Mouse (Mus musculus) heart, embryonic 11.5 days (tissue): Measurements from ENCODE around the gene Cnnm2. TPM values are rescaled to one million over a fixed set of nuclear protein-coding genes. Genes with fewer than 3 reads are reported as not detected.

Experiments used
- ATAC-seq: fragments of 200-750 bp; cut with Nextera tagmentation; replicated peaks from 2 replicates; pipeline ENCODE4 v1.8.0; 2017; ENCODE audit warnings: moderate library complexity; ENCODE audit not compliant: insufficient number of reproducible peaks, low FRiP score, low TSS enrichment
- H3K27ac ChIP-seq: fragments of 300-500 bp; sonication (generic); 2 replicates; pipeline ENCODE4 v1.5.1; 2014; ENCODE audit warnings: mild to moderate bottlenecking, low read depth, low read length
- H3K27me3 ChIP-seq: fragments of 300-500 bp; sonication (generic); 2 replicates; pipeline ENCODE4 v1.6.1; 2014; ENCODE audit warnings: mild to moderate bottlenecking, low read length, mixed read lengths; ENCODE audit not compliant: control insufficient read depth, insufficient read depth
- H3K36me3 ChIP-seq: fragments of 300-500 bp; sonication (generic); 2 replicates; pipeline ENCODE4 v1.6.1; 2014; ENCODE audit warnings: mild to moderate bottlenecking, low read length, moderate library complexity, mixed read lengths; ENCODE audit not compliant: control insufficient read depth, insufficient read depth
- H3K4me1 ChIP-seq: fragments of 300-500 bp; sonication (generic); 2 replicates; pipeline ENCODE4 v1.6.1; 2014; ENCODE audit warnings: low read length; ENCODE audit not compliant: control insufficient read depth, insufficient read depth
- H3K4me2 ChIP-seq: fragments of 300-500 bp; sonication (generic); 2 replicates; pipeline ENCODE4 v1.6.1; 2014; ENCODE audit warnings: mild to moderate bottlenecking, moderate library complexity
- H3K4me3 ChIP-seq: fragments of 300-500 bp; sonication (generic); 2 replicates; pipeline ENCODE4 v1.5.1; 2014; ENCODE audit warnings: low read depth, low read length
- H3K9ac ChIP-seq: fragments of 300-500 bp; sonication (generic); 2 replicates; pipeline ENCODE4 v1.6.1; 2014; ENCODE audit warnings: mild to moderate bottlenecking, low read depth, low read length, moderate library complexity
- H3K9me3 ChIP-seq: fragments of 300-500 bp; sonication (generic); replicated peaks from 2 replicates; pipeline ENCODE4 v1.6.1; 2016; ENCODE audit warnings: low read length; ENCODE audit not compliant: control insufficient read depth
- WGBS: fragments of 180-500 bp; shearing (Covaris S2); extraction: QIAGEN DNeasy Blood & Tissue Kit; methylation state at CpG from one replicate; pipeline ENCODE4 v1.1.7; 2014; ENCODE audit not compliant: insufficient replicate concordance; 5-methylcytosine and 5-hydroxymethylcytosine counted together
- polyA plus RNA-seq: library from polyadenylated mRNA; unstranded; fragments of >200 nt; fragmentation: Nextera tagmentation; extraction: Ambion mirVana; gene quantifications from 2 replicates; pipeline ENCODE4 v1.2.1, GENCODE M21; 2014

Cnnm2 gene
- polyA plus RNA-seq, 1 experiment from 2014 or later, result 4.1 TPM

DNA sequence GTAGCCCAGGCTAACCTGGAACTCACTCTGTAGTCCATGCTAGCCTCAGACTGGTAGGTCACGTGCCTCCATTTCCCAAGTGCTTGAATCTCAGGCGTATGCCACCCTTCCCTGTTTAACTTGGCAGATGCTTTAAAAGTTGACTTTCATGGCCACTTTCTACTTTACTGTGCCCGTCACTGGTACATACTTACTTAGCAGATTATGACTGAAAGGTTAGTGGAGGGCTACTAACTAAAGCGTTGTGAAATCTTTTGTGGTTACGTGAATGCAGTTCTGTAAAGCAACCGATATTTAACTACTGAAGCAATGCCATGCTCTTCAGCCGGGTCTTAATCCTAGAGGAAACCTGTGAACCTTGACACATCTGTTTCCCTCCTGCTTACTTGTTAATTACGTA is 30.5 kb downstream of the Cnnm2 start:
- no peaks in the 10 kb centered on the region for H3K27me3 ChIP-seq
- no peak for ATAC-seq
- H3K36me3 ChIP-seq, result no peaks in the 10 kb centered on the region
- H3K9ac ChIP-seq, result no peak overlapping the region
- no peak overlapping the region for H3K4me2 ChIP-seq
- WGBS, result 72% methylated on average over 8 of the region's 8 CpGs
- H3K4me1 ChIP-seq, result 0 out of 2 replicates have a peak, but pooled peaks cover 3% of the 10 kb centered on the region
- H3K4me3 ChIP-seq, result no peak overlapping the region
- H3K27ac ChIP-seq, result no peak overlapping the region
- H3K9me3 ChIP-seq, result no peaks in the 10 kb centered on the region

DNA sequence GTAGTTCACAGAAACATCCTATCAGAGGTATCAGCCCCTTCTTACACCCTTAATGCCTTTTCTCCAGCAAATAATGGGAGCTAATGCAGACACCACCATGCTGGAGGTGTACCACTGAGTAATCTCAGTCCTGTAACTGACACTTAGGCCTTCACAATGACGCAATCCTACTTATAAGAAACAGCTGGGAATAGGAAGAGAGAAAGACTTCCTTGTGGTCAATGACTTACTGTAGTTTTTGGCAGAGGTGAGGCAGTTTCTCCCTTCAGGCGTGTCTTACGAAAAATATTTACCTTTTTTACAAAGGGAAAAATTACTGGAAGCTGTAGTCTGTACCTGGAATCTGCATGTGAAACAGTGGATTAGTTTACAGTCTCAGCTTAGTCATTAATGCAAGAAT is 31.1 kb downstream of the Cnnm2 start:
- H3K9ac ChIP-seq, result no peak overlapping the region
- no peaks in the 10 kb centered on the region for H3K9me3 ChIP-seq
- H3K4me1 ChIP-seq, result 0 out of 2 replicates have a peak, but pooled peaks cover 3% of the 10 kb centered on the region
- H3K27ac ChIP-seq, result no peak overlapping the region
- H3K27me3 ChIP-seq, result no peaks in the 10 kb centered on the region
- H3K36me3 ChIP-seq, result no peaks in the 10 kb centered on the region
- no peak for ATAC-seq
- H3K4me2 ChIP-seq, result no peak overlapping the region
- no peak overlapping the region for H3K4me3 ChIP-seq
- 74% methylated on average over 3 of the region's 3 CpGs for WGBS

DNA sequence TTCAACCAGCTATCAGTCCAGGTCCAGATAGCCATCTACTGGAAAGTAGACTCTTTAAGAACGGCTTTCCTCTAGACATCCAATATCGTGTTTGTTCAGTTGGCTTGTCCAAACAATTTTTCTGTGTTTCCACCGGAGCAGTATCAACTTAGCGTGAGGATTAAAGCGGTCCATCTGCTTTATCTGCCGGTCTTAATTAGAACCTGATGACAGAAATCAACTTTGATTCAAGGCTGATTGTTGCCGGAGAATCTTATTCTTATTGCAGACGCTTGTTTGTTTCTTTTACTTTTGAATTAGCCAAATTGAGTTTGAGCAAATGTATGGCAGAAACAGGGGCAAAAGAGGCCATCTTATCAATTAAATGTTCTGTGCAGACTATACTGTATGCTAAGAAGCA is 32.8 kb downstream of the Cnnm2 start:
- ATAC-seq, result no peak
- no peak overlapping the region for H3K27ac ChIP-seq
- 30% methylated on average over 8 of the region's 8 CpGs for WGBS
- H3K9ac ChIP-seq, result no peak overlapping the region
- no peak overlapping the region for H3K4me3 ChIP-seq
- no peaks in the 10 kb centered on the region for H3K36me3 ChIP-seq
- H3K9me3 ChIP-seq, result no peaks in the 10 kb centered on the region
- 0 out of 2 replicates have a peak, but pooled peaks cover 3% of the 10 kb centered on the region for H3K4me1 ChIP-seq
- H3K27me3 ChIP-seq, result no peaks in the 10 kb centered on the region
- no peak overlapping the region for H3K4me2 ChIP-seq

DNA sequence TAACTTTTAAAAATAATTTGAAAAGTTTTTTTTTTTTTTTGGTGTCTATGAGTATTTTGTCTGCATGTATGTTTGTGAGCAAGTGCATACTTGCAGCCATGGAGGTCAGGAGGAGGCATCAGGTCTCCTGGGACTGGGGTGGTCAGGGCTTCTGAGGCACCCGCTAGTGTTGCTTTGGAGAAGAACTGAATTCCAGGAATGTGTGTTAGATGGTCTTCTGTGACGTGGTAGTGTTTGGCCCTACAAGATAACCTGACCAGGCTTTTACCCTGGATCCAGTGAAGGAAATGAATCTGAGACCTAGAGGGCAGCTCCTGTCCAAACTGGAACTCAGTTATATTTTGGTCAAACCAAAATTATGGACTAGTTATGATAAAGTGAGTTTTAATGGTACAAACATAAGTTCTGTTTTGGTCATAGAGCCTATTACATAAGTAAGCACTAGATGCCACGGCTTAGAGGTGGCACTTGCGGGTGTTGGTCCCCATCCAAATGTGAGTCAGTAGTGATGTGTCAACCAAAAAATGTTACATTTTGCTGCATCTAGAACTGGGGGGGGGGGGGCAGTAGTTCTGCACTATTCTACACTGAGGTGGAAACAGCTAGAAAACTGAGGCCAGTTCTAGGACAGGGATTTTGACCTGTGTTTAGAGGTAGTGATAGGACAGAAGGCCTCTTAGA is 38.6 kb downstream of the Cnnm2 start:
- Histone ChIP-seq H3K4me3 (no peak overlapping the region), H3K27me3 (no peaks in the 10 kb centered on the region), H3K9me3 (no peaks in the 10 kb centered on the region), H3K4me1 (no peaks in the 10 kb centered on the region), H3K27ac (no peak overlapping the region), H3K9ac (no peak overlapping the region), H3K4me2 (no peak overlapping the region), H3K36me3 (no peaks in the 10 kb centered on the region)
- ATAC-seq, result no peak
- 80% methylated on average over 4 of the region's 4 CpGs for WGBS

DNA sequence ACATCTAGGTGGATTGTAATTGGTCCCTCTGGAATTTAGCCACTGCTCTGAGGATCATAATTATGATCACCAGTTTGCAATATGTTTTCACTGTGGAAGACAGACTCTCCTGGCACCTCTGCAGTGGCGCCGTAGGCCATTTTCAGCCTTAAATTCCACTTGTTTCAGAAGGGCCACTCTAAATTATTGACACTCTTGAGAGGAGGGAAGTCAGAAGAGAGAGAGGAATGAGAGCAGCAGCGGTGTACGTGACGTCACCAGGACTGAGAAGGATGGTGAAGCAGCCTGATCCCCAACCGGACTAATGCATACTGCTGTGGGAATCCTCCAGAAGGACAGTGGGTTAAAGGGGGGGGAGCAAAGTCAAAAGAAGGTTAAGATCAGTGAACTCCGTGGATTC is 40.1 kb downstream of the Cnnm2 start:
- Histone ChIP-seq H3K4me2 (no peak overlapping the region), H3K4me3 (no peak overlapping the region), H3K9ac (no peak overlapping the region), H3K36me3 (no peaks in the 10 kb centered on the region), H3K9me3 (no peaks in the 10 kb centered on the region), H3K27ac (no peak overlapping the region), H3K4me1 (no peaks in the 10 kb centered on the region), H3K27me3 (no peaks in the 10 kb centered on the region)
- no peak for ATAC-seq
- 68% methylated on average over 7 of the region's 7 CpGs for WGBS

DNA sequence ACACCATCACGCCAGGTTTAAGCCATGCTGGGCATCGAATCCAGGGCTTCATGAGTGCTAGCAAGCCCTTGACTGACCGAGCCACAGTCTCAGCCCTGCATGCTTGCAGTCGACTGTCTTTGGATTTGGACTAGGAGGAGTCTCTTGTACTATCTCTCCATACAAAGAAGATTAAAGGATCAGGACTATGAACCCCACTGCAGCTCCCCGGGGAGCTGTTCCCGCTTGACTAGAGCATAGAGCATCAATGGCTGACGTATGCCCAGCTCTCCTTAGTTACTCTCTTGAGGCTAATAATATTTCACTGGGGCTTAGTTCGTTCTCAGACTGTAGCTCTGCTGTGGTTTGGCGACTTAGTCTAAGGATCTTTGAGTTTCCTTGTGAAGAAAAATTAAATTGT is 40.9 kb downstream of the Cnnm2 start:
- Histone ChIP-seq H3K27ac (no peak overlapping the region), H3K9me3 (no peaks in the 10 kb centered on the region), H3K9ac (no peak overlapping the region), H3K4me1 (peaks cover 4% of the 10 kb centered on the region; the same call in 1 of the 2 replicates), H3K36me3 (no peaks in the 10 kb centered on the region), H3K27me3 (no peaks in the 10 kb centered on the region), H3K4me2 (no peak overlapping the region), H3K4me3 (no peak overlapping the region)
- no peak for ATAC-seq
- 75% methylated on average over 9 of the region's 9 CpGs for WGBS

DNA sequence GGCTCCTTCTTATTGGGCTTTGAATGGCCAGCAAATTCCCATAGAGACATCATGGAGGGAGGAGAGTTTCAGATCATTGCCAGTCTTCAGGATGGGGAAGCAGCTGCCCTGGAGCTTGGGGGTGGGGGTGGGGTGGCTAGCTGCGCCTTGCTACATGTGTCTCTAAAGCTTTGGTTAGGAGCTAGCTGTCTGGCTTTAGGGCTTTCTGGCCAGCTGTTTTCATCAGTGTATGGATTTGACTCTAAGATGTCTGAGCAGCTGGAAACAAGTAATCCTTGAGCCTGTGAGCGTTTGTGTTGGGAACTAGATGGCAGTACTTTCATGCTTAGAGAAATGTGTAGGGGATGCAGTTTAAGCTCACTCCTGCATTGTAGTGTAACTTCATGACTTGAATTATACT is 42.3 kb downstream of the Cnnm2 start:
- Histone ChIP-seq H3K27me3 (no peaks in the 10 kb centered on the region), H3K4me3 (no peak overlapping the region), H3K27ac (no peak overlapping the region), H3K9ac (no peak overlapping the region), H3K4me2 (no peak overlapping the region), H3K4me1 (peaks cover 4% of the 10 kb centered on the region; the same call in 1 of the 2 replicates), H3K36me3 (no peaks in the 10 kb centered on the region), H3K9me3 (no peaks in the 10 kb centered on the region)
- 66% methylated on average over 2 of the region's 2 CpGs for WGBS
- ATAC-seq, result no peak

DNA sequence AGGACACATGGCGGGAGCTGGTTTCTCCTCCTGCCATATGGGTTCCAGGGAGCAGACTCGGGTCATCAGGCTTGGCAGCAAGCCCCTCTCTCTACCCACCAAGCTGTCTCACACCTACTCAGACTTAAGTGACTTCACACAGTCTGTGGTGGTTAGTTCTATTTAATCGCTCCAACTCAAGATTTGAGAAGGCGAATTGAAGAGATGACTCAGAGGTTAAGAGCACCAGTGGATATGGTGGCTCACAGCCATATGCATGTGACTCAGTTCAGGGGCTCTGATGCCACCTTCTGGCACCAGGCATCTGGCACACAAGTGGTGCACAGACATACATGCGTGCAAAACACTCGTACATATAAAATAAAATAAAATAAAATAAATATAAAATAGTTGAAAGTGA is 43.4 kb downstream of the Cnnm2 start:
- H3K4me1 ChIP-seq, result peaks cover 4% of the 10 kb centered on the region; the same call in 1 of the 2 replicates
- H3K4me3 ChIP-seq, result no peak overlapping the region
- no peak overlapping the region for H3K27ac ChIP-seq
- WGBS, result 75% methylated on average over 6 of the region's 6 CpGs
- H3K9me3 ChIP-seq, result no peaks in the 10 kb centered on the region
- no peaks in the 10 kb centered on the region for H3K36me3 ChIP-seq
- no peak overlapping the region for H3K9ac ChIP-seq
- no peak for ATAC-seq
- H3K4me2 ChIP-seq, result no peak overlapping the region
- H3K27me3 ChIP-seq, result no peaks in the 10 kb centered on the region
